In the genomic region with DNA sequence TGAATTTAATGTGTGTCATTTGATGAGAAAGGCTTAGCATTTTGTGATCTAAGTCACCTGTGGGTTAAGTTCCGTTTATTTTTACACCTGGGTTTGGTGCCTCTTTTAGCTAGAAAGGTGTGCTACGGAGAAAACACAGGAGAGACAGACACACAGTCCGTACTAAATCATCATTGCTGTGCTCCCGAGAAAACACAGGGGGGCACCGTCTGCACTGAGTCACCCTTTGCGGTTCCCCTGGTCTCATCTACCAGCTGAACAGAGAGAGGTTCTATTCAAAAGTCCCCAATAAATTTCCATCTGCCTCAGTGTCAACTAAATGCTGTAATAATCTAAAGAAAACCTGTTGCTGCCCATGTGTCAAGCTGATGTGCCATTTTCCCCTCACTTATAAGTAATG, we compare ENCODE assay signal across 16 mouse cellular contexts. TPM values are rescaled to one million over a fixed set of nuclear protein-coding genes. Genes with fewer than 3 reads are reported as not detected.
DNase-seq lines count a peak whose midpoint lies in the region; ATAC-seq and TF ChIP-seq lines count a peak whose summit lies in the region.
"Had no signal": no experiment of that assay in that cellular context is flagged by ENCODE, and none has a peak within 500 bp of the region (broad histone marks: within the 10 kb centered on the region; RNA-seq: fewer than 3 reads in every experiment).

No protein-coding gene starts in this region.

- no peak overlapping the region for H3K9ac ChIP-seq in lung, postnatal 0 days (replicated peaks; ENCODE audit: low read depth)
- H3K9ac ChIP-seq in liver, postnatal 0 days (replicated peaks) = no peak overlapping the region
- H3K9ac ChIP-seq: neural tube, embryonic 13.5 days had no signal

- 57% methylated on average over 6 of the region's 6 CpGs for WGBS in lung, postnatal 0 days
- 61% methylated on average over 6 of the region's 6 CpGs for WGBS in liver, postnatal 0 days (ENCODE audit: insufficient replicate concordance)

- peak; percentile 34 to 39 for DNase-seq in cerebellum, postnatal 10 days
- DNase-seq in cerebellum, postnatal 25 days = no peak
- DNase-seq in kidney, adult 18-20 months = peak; percentile 2
- no peak for DNase-seq in kidney, postnatal 36 days
- DNase-seq in lung, postnatal 0 days (ENCODE audit: low spot score) = no peak
- DNase-seq in lung, adult 18-20 months = no peak
- no peak for DNase-seq in liver, postnatal 0 days
- no peak for DNase-seq in thymus, postnatal 4 days
- DNase-seq: adrenal gland, adult 2 months; cerebellum, postnatal 14 days; gastrocnemius, postnatal 25 days; kidney, adult 11 months had no signal

- no peaks in the 10 kb centered on the region for H3K27me3 ChIP-seq in lung, postnatal 0 days (replicated peaks; ENCODE audit: insufficient read depth, low read length)
- no peaks in the 10 kb centered on the region for H3K27me3 ChIP-seq in liver, postnatal 0 days (ENCODE audit: insufficient read depth, low read length)
- H3K27me3 ChIP-seq: neural tube, embryonic 13.5 days; Patski had no signal

- H3K9me3 ChIP-seq in lung, postnatal 0 days (ENCODE audit: low read length) = no peaks in the 10 kb centered on the region
- no peaks in the 10 kb centered on the region for H3K9me3 ChIP-seq in liver, postnatal 0 days (ENCODE audit: low read length)
- H3K9me3 ChIP-seq: neural tube, embryonic 13.5 days had no signal

- H3K4me3 ChIP-seq in lung, postnatal 0 days (ENCODE audit: low read depth, low read length) = no peak overlapping the region
- H3K4me3 ChIP-seq in liver, postnatal 0 days (ENCODE audit: low read depth, low read length) = no peak overlapping the region
- H3K4me3 ChIP-seq: neural tube, embryonic 13.5 days had no signal

- no peak for ATAC-seq in lung, postnatal 0 days
- no peak for ATAC-seq in liver, postnatal 0 days
- ATAC-seq: forebrain, embryonic 14.5 days; midbrain, embryonic 16.5 days; Patski had no signal

- no peak overlapping the region for H3K27ac ChIP-seq in lung, postnatal 0 days (ENCODE audit: low read length)
- H3K27ac ChIP-seq in liver, postnatal 0 days (ENCODE audit: low read depth) = no peak overlapping the region
- H3K27ac ChIP-seq: neural tube, embryonic 13.5 days had no signal

- TF ChIP-seq EP300 in lung, postnatal 0 days (IDR thresholded peaks at IDR 0.05) = no peak
- no peak for TF ChIP-seq EP300 in liver, postnatal 0 days (IDR thresholded peaks at IDR 0.05; ENCODE audit: low read depth)

- H3K4me2 ChIP-seq in lung, postnatal 0 days (replicated peaks; ENCODE audit: low read depth, low read length) = no peak overlapping the region
- H3K4me2 ChIP-seq in liver, postnatal 0 days (ENCODE audit: low read depth, low read length) = no peak overlapping the region
- H3K4me2 ChIP-seq: neural tube, embryonic 13.5 days had no signal

- peak; percentile 48 for TF ChIP-seq CTCF in lung, postnatal 0 days (IDR thresholded peaks at IDR 0.05)
- peak; percentile 34; the same call in 1 of the 2 replicates for TF ChIP-seq CTCF in liver, postnatal 0 days (IDR thresholded peaks at IDR 0.05; ENCODE audit: low read depth)

- H3K36me3 ChIP-seq in lung, postnatal 0 days (ENCODE audit: insufficient read depth, low read length) = no peaks in the 10 kb centered on the region
- no peaks in the 10 kb centered on the region for H3K36me3 ChIP-seq in liver, postnatal 0 days (replicated peaks; ENCODE audit: insufficient read depth, low read length)
- H3K36me3 ChIP-seq: neural tube, embryonic 13.5 days had no signal

- peaks cover 4% of the 10 kb centered on the region; the same call in 1 of the 2 replicates for H3K4me1 ChIP-seq in lung, postnatal 0 days (ENCODE audit: insufficient read depth, low read depth, low read length)
- H3K4me1 ChIP-seq in liver, postnatal 0 days (ENCODE audit: insufficient read depth) = no peaks in the 10 kb centered on the region

RNA-seq across cellular contexts. Expression of gene Itgb6, which starts 8.5 kb away (rescaled TPM):
- polyA plus RNA-seq in lung, postnatal 0 days (2015; fragmentation: Nextera tagmentation; extraction: Ambion mirVana) = 19.2 and 22.4 TPM in 2 replicates
- polyA plus RNA-seq in liver, postnatal 0 days (2015; fragmentation: Nextera tagmentation; extraction: Ambion mirVana) = 0.06 and 0.07 TPM in 2 replicates
- polyA plus RNA-seq: adrenal gland, adult 2 months; midbrain, embryonic 16.5 days had no signal

Comparison
In these comparisons a context has a peak if more than half of its experiments do, and no peak if none do; other contexts are left out.
1. DNase-seq: peak in cerebellum, postnatal 10 days (2 of 2) and kidney, adult 18-20 months (single experiment); none in cerebellum, postnatal 25 days (0 of 2), kidney, postnatal 36 days (0 of 2), lung, postnatal 0 days (single experiment), lung, adult 18-20 months (0 of 2), liver, postnatal 0 days (single experiment) and thymus, postnatal 4 days (single experiment).
2. RNA of gene Itgb6, which starts 8.5 kb away (polyA plus RNA-seq): 19.2 to 22.4 TPM in lung, postnatal 0 days; 0.06 to 0.07 TPM in liver, postnatal 0 days; every median in the first group is over 10 times any median in the second.